Mouse (Mus musculus): Measurements from ENCODE around the gene Slc44a4. TPM values are rescaled to one million over a fixed set of nuclear protein-coding genes. Genes with fewer than 3 reads are reported as not detected.
"Not testable (repeated sequence)": the region's sequence is repeated elsewhere in the genome, so short reads cannot be mapped to it uniquely, and the experiment has no call there.

Slc44a4 gene
- total RNA-seq, 2 experiments from 2014 or later = 0.20 to 0.21 TPM

DNA sequence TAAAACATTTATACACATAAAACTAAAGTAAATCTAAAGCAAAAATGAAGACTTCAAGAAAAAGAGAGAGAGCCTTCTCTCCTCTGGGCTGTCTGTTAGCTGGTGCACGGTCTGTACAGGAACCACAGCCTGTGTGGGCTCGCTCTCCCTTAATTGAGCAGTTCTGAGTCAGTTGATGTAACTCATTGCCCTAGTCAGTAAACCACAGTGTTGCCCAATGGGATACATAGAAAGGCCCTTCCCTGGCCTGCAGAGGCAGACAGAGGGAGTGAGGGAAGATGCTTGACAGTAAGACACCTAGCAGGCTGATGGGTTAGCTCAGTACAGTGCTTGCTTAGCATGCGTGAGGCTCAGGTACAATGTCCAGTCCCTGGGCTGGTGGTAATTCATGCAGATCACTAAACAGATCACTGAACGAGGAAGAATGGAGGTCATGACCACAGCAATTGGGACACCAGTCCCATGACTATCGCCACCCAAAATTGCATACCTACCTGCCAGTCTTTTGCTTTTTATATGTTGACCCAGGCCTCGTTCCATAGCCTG, 23.8 kb downstream of the Slc44a4 start:
- DNase-seq (ENCODE audit: extremely low spot score in 1 of 2, low spot score in 1 of 2) = no peak

DNA sequence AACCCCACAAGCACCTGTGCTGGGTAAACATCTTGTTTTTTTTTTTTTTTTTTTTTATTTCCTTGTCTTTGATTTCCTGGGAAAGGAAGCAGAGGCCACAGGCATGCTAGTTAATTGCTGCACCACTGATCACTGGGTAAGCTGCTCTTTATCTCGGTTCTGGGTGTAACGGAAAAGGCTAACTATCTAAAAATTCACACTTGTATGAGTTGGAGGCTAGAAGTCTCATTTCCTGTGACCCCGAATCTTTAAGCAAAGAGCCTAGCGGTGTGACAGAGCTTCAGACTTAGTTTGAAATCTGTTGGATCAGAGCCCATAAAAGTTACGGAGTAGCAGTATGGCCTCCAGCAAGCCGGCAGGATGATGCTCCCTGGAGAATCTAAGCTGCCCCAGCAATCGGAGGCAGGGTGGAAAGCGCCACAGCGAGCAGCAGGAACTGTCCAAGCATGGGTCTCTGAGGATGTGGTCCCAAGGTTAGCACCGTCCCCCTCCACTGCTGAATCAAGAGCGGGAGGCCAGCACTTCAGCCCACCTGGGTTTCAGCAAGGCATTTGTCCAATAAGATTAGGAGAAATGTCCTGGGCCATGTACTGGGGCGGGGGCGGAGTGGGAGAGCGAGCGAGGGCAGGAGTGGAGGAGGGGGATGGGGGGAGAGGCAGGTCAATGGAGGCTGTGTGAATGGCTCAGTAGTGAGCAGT, 27.2 kb downstream of the Slc44a4 start:
- DNase-seq (ENCODE audit: extremely low spot score in 1 of 2, low spot score in 1 of 2) = no peak

DNA sequence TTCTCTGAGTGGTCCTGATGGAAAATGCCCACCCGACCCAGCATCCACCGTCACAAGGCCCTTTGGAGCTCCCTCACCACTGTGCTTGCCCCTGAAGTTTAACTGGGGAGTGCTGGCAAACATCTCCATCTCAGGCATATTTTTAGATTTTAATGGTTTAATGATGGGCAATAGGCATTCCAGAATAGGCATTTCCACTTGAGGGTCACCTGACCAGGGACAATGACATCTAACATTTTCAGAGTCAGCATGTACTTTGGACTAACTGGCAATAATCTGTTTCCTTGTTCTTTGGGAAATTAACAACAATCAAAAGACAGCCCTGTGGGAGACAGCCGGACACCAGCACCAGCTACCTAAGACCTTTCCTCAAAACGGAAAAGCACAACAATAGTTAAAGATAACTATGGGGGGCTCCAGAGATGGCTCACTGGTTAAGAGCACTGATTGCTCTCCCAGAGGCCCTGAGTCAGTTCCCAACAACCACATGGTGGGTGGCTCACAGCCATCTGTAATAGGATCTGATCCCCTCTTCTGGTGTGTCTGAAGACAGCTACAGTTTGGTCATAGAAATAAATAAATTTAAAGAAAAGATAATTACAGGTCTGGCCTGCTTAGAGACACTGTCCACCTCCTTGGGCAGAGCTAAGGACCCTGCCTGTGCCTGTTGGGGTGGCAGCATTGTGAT, 29.0 kb downstream of the Slc44a4 start:
- DNase-seq (ENCODE audit: extremely low spot score in 1 of 2, low spot score in 1 of 2) = no peak

DNA sequence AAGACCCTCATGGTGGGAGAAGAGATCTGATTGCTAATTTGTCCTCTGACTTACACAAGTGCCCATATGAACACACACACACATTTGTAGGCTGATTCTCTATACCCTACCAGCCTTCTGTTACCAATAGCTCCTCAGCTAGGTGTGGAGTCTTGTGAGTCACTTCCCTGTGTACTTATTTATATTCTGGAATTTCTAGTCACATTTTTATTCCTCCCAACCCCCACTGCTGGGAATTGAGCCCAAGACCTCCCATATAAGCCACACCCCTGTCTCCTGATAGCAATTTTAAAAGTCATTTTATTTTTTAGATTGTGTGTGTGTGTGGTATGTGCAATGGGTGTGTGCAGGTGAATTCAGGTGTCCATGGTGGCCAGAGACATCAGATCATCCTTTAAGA, 30.1 kb downstream of the Slc44a4 start:
- DNase-seq (ENCODE audit: extremely low spot score in 1 of 2, low spot score in 1 of 2) = no peak

DNA sequence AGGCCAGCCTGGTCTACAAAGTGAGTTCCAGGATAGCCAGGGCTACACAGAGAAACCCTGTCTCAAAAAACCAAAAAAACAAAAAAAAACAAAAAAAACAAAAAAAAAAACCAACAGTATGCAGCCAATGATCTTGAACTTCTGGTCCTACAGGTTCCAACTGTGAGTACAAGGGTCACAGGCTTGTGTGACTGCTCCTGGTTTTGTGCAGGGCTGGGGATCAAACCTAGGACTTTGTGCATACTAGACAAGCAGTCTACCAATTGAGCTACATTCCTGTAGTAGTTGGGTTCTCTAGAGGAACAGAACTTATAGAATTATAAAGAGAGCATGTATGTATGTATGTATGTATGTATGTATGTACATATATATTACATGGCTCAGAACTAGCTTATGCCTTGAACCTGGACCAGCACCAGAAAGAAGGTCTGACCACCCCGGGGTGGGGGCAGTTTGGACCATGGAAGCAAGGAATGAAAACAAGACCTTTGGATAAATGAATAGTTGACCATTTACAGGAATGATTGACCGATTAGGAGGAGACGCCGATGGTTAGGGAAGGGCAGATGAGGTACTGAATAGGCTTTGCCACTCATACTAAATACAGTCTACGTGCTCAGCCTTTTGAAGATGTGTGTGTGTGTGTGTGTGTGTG, 32.3 kb downstream of the Slc44a4 start:
- DNase-seq (ENCODE audit: extremely low spot score in 1 of 2, low spot score in 1 of 2) = no peak

DNA sequence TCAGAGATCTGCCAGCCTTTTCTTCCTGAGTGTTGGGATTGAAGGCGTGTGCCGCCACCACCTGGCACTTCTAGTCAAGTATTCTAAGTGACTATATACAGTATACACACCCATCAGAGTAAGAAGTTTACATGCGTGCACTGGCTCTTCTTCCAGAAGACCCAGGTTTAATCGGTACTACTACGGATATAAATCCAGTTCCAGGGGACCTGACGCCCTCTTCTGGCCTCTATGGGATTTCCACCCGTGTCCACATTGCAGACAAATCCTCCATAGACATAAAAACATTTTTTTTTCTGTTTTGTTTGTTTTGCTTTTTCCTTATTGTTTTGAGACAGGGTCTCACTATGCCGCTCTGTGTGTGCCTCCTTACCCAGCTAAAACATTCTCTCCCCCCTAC, 33.3 kb downstream of the Slc44a4 start:
- DNase-seq (ENCODE audit: extremely low spot score in 1 of 2, low spot score in 1 of 2) = no peak

DNA sequence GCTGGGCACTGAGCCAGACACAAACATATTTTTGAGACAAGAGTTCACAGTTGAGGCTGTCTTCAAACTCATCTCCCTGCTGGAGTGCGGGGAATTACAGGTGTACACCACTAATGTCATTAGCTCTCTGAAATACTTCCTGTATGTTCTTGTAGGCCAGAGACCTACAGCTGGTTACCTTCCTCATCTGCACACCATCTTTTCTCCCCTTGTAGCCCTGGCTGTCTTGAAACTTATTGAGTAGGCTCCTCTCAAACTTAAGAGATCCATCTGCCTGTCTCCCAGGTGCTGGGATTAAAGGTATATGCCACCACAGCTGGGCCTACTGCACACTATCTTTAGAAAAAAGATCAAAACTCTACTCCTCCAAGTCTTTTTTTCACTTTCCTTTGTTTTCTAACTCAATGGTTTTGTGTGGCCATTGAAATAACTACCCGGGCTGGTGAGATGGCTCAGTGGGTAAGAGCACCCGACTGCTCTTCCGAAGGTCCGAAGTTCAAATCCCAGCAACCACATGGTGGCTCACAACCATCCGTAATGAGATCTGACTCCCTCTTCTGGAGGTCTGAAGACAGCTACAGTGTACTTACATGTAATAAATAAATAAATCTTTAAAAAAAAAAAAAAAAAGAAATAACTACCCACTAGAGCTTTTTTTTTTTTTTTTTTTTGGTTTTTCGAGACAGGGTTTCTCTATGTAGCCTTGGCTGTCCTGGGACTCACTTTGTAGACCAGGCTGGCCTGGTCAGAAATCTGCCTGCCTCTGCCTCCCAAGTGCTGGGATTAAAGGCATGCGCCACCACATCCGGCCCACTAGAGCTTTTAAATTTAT, 34.7 kb downstream of the Slc44a4 start:
- not testable (repeated sequence) for DNase-seq (ENCODE audit: extremely low spot score in 1 of 2, low spot score in 1 of 2)

DNA sequence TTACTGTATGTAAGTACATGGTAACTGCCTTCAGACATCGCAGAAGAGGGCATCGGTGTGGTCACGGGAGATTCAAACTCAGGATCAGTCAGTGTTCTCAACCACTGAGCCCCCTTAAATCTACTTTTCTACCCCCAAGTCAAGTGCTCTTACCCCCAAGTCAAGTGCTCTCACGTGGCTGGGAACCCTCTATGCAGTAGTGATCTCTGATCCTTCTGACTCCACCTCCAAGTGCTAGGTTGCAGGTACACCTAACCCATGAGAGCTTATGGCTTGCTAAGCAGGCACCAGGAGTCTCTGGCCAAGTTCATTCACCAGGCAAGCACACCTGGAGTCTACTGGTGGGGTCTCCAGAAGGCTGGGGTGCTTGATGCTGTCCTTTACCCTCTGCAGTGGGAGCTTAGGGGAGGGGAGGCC, 35.3 kb downstream of the Slc44a4 start:
- DNase-seq (ENCODE audit: extremely low spot score in 1 of 2, low spot score in 1 of 2) = no peak

DNA sequence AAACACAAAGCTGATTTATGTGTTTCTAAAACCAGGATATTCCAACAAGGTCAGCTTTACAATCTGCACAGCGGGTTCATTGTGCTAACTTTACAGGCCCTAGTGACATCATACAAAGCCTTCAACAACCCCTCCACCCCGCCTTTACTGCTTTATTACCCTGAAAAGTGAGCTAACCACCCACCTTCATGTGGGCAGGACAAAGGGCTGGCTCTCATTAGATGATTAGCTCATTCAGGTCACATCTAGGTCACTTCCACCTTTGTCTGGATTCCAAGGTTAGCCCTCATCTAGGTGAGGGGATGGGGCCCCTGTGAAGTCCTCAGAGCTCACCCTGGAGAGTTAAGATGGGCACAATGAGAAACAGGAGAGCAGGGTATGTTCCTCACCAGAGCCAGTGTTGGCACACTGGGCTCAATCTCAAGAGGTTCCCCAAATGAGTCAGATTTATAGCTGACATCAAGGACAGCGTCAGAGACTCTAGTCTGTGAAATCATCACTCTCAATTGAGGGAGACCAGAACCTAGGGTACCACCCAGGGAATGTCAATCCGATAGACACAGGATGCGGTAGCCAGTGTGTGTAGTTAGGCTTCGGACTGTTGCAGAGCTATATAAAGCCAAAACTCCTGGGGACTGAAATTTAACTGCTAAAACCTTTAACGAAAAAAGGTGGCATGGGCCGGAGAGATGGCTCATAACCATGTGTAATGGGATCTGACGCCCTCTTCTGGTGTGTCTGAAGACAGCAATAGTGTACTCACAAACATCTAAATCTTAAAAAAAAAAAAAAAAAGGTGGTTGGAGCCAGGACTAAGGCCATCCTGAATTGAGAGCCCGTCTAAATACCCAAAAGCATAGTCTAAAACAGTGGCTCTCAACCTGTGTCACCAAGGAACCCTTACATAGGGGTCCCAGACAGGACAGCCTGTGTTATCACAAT, 36.5 kb downstream of the Slc44a4 start:
- DNase-seq (ENCODE audit: extremely low spot score in 1 of 2, low spot score in 1 of 2) = no peak

DNA sequence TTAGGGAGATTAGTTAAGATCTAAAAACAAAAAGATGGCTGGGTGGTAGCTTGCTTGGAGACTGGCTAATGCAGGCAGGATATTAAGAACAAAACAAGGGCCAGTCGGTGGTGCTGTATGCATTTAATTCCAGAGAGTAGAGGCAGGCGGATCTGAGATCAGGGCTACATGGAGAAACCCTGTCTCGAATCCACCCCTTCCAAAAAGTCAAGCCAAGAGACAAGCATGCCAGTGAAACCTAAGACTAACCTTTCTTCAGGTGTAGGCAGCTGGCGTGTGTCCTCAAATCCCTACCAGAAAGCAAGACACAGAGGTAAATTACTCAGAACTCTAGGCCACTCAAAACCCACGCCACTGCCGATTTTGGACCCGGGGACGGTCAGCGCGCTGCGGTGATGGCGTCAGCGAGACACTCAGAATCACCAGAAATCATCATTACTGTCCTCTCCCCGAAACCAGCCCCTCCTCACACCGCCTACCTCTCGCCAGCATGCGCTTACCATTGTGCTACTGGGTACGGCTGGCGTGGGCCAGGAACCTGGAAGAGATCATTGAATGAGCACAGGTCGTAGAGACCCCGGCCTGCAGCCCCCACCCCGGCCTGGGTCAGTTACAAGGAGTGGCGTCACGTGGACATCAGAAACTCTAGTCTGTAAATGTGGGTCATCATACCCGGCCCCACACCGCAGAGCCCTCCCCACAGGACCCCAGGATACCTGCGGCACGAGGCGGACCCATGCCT, 37.5 kb downstream of the Slc44a4 start:
- no peak for DNase-seq (ENCODE audit: extremely low spot score in 1 of 2, low spot score in 1 of 2)

DNA sequence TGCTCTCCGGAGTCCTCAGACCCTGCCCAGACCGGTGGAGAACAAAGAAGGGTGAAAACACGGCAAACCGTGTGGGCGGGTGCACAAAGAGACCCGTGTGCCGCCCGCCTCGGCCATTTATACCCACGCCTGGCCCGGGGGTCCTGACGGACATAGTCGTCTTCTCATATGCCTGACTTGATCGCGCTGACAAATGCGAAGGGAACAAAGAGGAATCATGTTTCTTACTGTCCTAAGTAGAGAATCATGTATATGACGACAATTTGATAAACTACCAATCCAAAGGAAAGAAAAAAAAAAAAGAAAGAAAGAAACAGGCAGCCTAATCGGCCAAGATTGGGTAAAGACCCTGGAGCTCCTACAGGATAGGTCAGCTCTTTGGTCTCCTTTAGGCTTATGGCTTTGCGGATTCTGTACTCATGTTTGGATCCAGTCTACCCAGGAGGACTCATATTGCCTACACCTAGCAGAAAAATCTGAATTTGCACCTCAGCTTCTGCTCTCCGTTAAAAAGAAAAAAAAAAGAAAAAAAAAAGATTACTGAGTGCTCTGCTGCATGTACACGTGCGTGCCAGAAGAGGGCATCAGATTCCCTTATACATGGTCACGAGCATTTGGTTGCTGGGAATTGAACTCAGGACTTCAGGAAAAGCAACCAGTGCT, 38.2 kb downstream of the Slc44a4 start:
- peak; percentile 75 to 81 for DNase-seq (ENCODE audit: extremely low spot score in 1 of 2, low spot score in 1 of 2)

DNA sequence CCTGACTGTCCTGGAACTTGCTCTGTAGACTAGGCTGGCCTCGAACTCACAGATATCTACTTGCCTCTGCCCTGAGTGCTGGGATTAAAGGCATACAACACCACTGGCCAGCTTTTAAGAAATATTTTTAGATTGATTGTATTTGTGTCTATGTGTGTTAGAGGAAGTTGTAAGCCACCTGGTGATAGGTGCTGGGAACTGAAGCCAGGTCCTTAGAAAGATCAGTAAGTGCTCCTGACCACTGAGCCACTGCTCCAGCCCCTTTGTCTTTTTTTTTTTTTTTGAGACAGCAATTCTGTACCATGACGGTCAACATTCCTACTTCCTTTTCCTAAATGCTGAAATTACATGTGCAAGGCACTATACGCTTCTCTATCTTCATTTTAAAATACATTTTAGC, 39.0 kb downstream of the Slc44a4 start:
- no peak for DNase-seq (ENCODE audit: extremely low spot score in 1 of 2, low spot score in 1 of 2)

DNA sequence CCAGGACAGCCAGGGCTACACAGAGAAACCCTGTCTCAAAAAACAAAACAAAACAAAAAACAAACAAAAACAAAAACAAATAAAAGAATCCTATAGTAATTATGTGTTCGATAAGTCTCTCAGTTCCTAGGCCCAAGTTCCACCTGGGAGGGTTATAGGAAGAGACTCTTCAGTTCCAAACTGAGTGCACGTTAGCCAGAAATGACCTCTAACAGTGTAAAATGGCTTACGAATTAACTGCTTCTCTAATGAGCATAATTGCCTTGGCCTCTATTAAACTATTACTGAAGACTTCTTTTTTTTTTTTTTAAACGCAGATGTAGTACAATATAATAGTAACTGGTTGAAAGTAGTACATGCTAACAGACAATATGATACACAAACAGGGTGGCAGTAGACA, 39.6 kb downstream of the Slc44a4 start:
- no peak for DNase-seq (ENCODE audit: extremely low spot score in 1 of 2, low spot score in 1 of 2)

DNA sequence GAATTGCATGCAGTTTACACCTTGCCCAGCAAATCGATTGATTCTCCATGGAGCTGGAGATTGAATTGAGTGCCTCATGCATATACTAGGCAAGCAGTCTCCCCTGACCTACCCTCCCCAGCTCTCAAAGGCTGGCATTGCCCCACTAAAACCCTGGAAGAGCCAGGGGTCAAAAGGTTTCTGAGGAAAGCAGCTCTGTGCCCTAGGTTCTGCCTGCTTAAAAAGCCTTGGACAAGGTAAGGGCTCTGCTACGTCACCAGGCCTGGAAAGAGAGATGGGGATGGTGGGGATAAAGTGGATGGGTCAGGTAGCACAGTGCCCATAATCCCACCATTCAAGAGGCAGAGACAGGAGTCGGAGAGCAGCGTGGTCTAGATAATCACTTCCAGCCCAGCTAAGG, 40.6 kb downstream of the Slc44a4 start:
- DNase-seq (ENCODE audit: extremely low spot score in 1 of 2, low spot score in 1 of 2) = no peak

DNA sequence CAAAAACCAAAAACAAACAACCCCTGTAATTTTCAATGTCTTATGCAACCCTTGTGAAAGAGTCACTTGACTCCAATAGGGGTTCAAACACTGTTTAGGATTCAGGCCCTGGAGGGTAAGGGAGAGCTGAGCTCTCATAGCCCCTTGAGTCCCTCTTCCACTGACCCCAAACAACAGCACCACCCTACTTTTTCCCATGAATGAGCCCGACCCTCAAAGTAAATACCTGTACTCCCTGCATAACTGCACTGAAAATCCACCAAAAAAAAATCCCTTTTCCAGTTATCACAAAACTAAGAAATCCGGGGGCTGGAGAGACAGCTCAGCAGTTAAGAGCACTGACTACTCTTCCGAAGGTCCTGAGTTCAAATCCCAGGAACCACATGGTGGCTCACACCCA, 41.6 kb downstream of the Slc44a4 start:
- DNase-seq (ENCODE audit: extremely low spot score in 1 of 2, low spot score in 1 of 2) = no peak

DNA sequence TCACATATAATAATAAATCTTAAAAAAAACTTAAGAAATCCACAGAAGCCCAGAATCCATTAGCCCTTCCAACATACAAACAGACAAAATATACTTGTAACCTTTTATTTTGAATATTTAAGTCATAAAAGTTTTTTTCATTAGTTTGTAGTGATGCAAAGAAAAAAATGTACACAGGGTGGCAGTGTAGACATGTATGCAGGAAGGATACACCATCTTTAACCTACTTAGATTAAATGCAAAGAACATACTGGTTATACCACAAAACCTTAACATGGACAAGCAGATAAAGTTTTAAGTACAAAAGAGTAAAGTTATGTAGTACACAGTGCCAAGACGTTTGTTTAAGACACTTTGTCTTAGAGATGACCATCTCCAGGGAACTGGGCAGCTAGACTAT, 42.1 kb downstream of the Slc44a4 start:
- DNase-seq (ENCODE audit: extremely low spot score in 1 of 2, low spot score in 1 of 2) = no peak

DNA sequence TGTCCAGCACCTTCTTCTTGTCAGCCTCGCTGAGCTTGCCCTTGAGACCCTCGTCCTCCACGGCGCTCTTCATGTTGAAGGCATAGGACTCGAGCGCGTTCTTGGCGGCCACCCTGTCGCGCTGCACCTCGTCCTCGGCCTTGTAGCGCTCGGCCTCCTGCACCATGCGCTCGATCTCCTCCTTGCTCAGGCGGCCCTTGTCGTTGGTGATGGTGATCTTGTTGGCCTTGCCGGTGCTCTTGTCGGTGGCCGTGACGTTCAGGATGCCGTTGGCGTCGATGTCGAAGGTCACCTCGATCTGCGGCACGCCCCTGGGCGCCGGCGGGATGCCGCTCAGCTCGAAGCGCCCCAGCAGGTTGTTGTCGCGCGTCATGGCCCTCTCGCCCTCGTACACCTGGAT, 43.0 kb downstream of the Slc44a4 start:
- not testable (repeated sequence) for DNase-seq (ENCODE audit: extremely low spot score in 1 of 2, low spot score in 1 of 2)

DNA sequence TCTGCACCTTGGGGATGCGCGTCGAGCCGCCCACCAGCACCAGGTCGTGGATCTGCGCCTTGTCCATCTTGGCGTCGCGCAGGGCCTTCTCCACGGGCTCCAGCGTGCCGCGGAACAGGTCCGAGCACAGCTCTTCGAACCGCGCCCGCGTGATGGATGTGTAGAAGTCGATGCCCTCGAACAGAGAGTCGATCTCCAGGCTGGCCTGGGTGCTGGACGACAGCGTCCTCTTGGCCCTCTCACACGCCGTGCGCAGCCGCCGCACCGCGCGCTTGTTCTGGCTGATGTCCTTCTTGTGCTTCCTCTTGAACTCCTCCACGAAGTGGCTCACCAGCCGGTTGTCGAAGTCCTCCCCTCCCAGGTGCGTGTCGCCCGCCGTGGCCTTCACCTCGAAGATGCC, 43.7 kb downstream of the Slc44a4 start:
- DNase-seq (ENCODE audit: extremely low spot score in 1 of 2, low spot score in 1 of 2) = not testable (repeated sequence)

All from layer of hippocampus, postnatal 25 days (tissue).